Mouse (Mus musculus): ENCODE results near the gene Usp32. TPM values are rescaled to one million over a fixed set of nuclear protein-coding genes. Genes with fewer than 3 reads are reported as not detected.
"Not testable (repeated sequence)": the region's sequence is repeated elsewhere in the genome, so short reads cannot be mapped to it uniquely, and the experiment has no call there.

Gene Usp32
- 16.5 and 28.5 TPM in 2 replicates for polyA plus RNA-seq (2012; ENCODE audit: insufficient read depth, insufficient read length, missing spikeins)

GRCm38 (mm10) chr11:85139581-85140540, at the start of gene Usp32:
Usp32 (minus strand) TSS chr11:85140161.
- Histone ChIP-seq H3K4me3 (ENCODE audit: insufficient read depth, low read depth, low read length) (peak within 1 kb of the TSS; percentile 81), H3K27ac (replicated peaks; ENCODE audit: low read depth, low read length) (peak within 1 kb of the TSS; percentile 67), H3K4me1 (ENCODE audit: control insufficient read depth, insufficient read depth, insufficient read length, low read length) (no peaks in the 10 kb centered on the region)

- Histone ChIP-seq H3K4me1 (ENCODE audit: control insufficient read depth, insufficient read depth, insufficient read length, low read length) (no peaks in the 10 kb centered on the region), H3K27ac (replicated peaks; ENCODE audit: low read depth, low read length) (no peak overlapping the region), H3K4me3 (ENCODE audit: insufficient read depth, low read depth, low read length) (no peak overlapping the region)
Observed at GRCm38 (mm10) chr11:85189110-85189509, 49.1 kb upstream of the Usp32 start.

DNA sequence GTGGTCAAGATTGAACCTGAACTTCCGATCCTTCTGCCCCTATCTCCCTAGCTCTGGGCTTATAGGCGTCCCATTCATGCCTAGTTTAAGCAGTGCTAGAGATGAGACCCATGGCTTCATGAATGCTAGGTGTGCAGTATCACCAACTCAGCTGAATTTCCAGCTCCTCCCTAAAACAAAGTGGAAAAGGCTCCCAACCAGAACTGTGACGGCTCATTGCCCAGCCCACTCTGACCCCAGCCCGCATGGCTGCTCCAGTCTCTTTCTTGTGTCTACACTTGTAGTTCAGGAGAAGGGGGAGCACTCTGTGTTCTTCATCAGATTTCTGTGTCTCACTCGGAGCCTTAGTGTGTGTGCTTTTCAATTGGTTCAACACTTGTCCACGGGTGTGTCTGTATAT, 44.9 kb upstream of the Usp32 start:
- Histone ChIP-seq H3K27ac (replicated peaks; ENCODE audit: low read depth, low read length) (no peak overlapping the region), H3K4me3 (ENCODE audit: insufficient read depth, low read depth, low read length) (no peak overlapping the region)

DNA sequence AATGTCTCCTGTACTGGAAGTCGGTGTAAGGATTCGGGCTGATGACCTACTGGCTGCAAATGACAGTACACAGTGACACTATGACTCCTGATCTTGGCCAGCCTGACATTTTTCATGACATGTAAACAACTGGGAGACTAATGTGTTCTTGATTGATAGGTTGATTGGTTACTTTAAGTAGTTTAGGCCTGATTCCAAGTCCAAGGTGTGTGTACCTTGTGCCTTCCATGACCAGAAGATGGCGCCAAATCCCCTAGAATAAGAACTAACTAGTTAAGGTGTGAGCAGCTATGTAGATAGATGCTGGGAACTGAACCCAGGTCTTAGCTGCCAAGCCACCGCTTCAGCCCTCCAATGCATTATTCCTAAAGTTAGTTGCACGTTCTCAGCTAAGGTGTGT, 44.1 kb upstream of the Usp32 start:
- Histone ChIP-seq H3K27ac (replicated peaks; ENCODE audit: low read depth, low read length) (no peak overlapping the region), H3K4me3 (ENCODE audit: insufficient read depth, low read depth, low read length) (no peak overlapping the region), H3K4me1 (ENCODE audit: control insufficient read depth, insufficient read depth, insufficient read length, low read length) (no peaks in the 10 kb centered on the region)

More for the DNA sequence above, 44.9 kb upstream of the Usp32 start:
- H3K4me1 ChIP-seq (ENCODE audit: control insufficient read depth, insufficient read depth, insufficient read length, low read length): no peaks in the 10 kb centered on the region

DNA sequence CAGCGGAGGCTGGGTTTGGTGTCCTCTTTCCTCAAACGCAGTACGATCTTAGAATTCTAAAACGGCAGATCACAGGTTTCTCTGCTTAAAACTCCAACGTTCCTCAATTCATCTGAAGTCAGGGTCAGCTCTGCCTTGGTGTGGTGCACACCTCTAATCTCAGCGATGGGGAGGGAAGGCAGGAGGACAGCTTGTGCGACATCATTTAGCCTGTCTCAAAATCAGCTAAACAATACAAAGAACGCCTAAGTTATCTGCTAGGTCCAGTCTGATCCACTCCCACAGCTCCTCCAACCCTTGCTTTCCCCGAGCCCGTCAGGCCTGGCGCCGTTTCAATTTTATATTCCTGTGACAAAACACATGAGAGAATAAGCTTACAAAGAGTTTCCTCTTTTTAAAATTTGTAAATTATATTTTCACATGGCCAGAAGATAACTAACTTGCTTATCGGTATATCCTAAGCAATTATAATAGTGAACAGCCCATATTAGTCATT, 43.4 kb upstream of the Usp32 start:
- Histone ChIP-seq H3K27ac (replicated peaks; ENCODE audit: low read depth, low read length) (no peak overlapping the region), H3K4me1 (ENCODE audit: control insufficient read depth, insufficient read depth, insufficient read length, low read length) (no peaks in the 10 kb centered on the region), H3K4me3 (ENCODE audit: insufficient read depth, low read depth, low read length) (peak overlapping the region; percentile 45)

- peak overlapping the region; percentile 45 for H3K4me3 ChIP-seq (ENCODE audit: insufficient read depth, low read depth, low read length)
- no peak overlapping the region for H3K27ac ChIP-seq (replicated peaks; ENCODE audit: low read depth, low read length)
Observed at GRCm38 (mm10) chr11:85182617-85183283, 42.8 kb upstream of the Usp32 start.

DNA sequence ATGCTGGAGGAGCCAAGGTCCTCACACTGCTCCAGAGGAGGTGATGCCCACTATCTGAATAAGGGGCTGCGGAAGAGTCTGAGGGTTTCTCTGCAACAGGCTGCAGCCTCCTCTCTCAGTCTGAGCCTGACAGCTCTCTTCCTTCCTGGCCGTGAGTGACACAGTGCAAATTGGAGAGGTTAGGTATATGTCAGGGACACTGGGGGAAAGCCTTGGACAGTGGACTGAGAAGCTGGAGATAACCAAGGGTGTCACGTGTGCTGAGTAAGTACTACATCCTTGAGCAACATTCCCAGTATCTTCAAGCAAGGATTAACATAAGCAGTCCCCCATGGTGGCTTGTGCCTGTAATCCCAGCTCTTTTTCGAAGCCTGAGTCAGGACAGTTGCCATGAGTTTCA, 38.5 kb upstream of the Usp32 start:
- no peak overlapping the region for H3K27ac ChIP-seq (replicated peaks; ENCODE audit: low read depth, low read length)

More at GRCm38 (mm10) chr11:85182617-85183283, 42.8 kb upstream of the Usp32 start:
- H3K4me1 ChIP-seq (ENCODE audit: control insufficient read depth, insufficient read depth, insufficient read length, low read length): no peaks in the 10 kb centered on the region

GRCm38 (mm10) chr11:85177761-85178160, 37.8 kb upstream of the Usp32 start:
- no peak overlapping the region for H3K27ac ChIP-seq (replicated peaks; ENCODE audit: low read depth, low read length)
- no peaks in the 10 kb centered on the region for H3K4me1 ChIP-seq (ENCODE audit: control insufficient read depth, insufficient read depth, insufficient read length, low read length)
- H3K4me3 ChIP-seq (ENCODE audit: insufficient read depth, low read depth, low read length): no peak overlapping the region

More for the DNA sequence above, 38.5 kb upstream of the Usp32 start:
- H3K4me1 ChIP-seq (ENCODE audit: control insufficient read depth, insufficient read depth, insufficient read length, low read length): no peaks in the 10 kb centered on the region
- no peak overlapping the region for H3K4me3 ChIP-seq (ENCODE audit: insufficient read depth, low read depth, low read length)

- H3K4me3 ChIP-seq (ENCODE audit: insufficient read depth, low read depth, low read length): no peak overlapping the region
Observed at GRCm38 (mm10) chr11:85175941-85176340, 36.0 kb upstream of the Usp32 start.

DNA sequence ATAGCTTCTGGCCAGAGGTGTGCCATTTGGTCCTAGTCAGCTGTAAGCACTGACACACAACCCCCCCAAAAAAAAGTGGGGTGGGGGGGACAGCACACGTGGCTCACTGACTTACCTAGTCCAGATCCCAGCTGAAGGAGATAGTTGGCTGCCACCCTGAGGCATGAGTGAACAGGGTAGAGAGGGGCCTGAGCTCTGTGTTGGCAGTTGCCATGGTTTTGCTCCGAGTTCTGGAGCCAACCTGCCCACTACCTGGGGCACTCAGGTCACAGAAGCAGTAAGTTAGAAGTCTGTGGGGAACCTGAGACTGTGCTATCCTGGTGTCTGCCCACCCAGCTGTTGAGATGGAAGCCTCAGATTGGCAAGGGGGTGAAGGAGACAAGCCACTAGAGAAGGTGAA, 30.9 kb upstream of the Usp32 start:
- H3K27ac ChIP-seq (replicated peaks; ENCODE audit: low read depth, low read length): no peak overlapping the region
- no peak overlapping the region for H3K4me3 ChIP-seq (ENCODE audit: insufficient read depth, low read depth, low read length)
- H3K4me1 ChIP-seq (ENCODE audit: control insufficient read depth, insufficient read depth, insufficient read length, low read length): no peaks in the 10 kb centered on the region

More at GRCm38 (mm10) chr11:85175941-85176340, 36.0 kb upstream of the Usp32 start:
- H3K27ac ChIP-seq (replicated peaks; ENCODE audit: low read depth, low read length): no peak overlapping the region
- no peaks in the 10 kb centered on the region for H3K4me1 ChIP-seq (ENCODE audit: control insufficient read depth, insufficient read depth, insufficient read length, low read length)

- H3K27ac ChIP-seq (replicated peaks; ENCODE audit: low read depth, low read length): no peak within 1 kb of the TSS
- H3K4me1 ChIP-seq (ENCODE audit: control insufficient read depth, insufficient read depth, insufficient read length, low read length): no peaks in the 10 kb centered on the region
- peak within 1 kb of the TSS; percentile 46 for H3K4me3 ChIP-seq (ENCODE audit: insufficient read depth, low read depth, low read length)
Observed at GRCm38 (mm10) chr11:85170058-85170740, 30.2 kb upstream of the Usp32 start, which contains the start of gene 1700125H20Rik. 1700125H20Rik (plus strand) TSS chr11:85170404.

DNA sequence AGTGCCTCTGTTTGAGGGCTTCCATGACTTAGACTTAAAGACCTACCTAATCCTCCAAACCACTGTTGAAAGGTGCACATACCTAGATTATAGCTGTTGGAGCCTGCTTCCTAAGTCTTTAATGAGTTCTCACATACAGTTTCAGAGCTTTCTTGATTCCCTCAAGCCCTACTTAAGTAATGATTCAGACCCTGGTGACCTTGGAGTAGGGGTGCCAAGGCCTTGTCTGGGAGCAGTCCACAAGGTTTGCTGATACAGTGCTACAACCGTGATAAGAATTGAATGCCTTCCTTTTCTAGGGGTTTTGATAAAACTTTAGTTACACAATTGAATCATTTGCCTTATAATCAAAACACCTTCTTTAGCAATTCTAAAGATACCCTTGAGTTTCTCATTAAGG, 27.5 kb upstream of the Usp32 start:
- H3K27ac ChIP-seq (replicated peaks; ENCODE audit: low read depth, low read length): no peak overlapping the region
- H3K4me1 ChIP-seq (ENCODE audit: control insufficient read depth, insufficient read depth, insufficient read length, low read length): no peaks in the 10 kb centered on the region
- H3K4me3 ChIP-seq (ENCODE audit: insufficient read depth, low read depth, low read length): no peak overlapping the region

GRCm38 (mm10) chr11:85164371-85164770, 24.4 kb upstream of the Usp32 start:
- Histone ChIP-seq H3K27ac (replicated peaks; ENCODE audit: low read depth, low read length) (no peak overlapping the region), H3K4me3 (ENCODE audit: insufficient read depth, low read depth, low read length) (no peak overlapping the region), H3K4me1 (ENCODE audit: control insufficient read depth, insufficient read depth, insufficient read length, low read length) (no peaks in the 10 kb centered on the region)

DNA sequence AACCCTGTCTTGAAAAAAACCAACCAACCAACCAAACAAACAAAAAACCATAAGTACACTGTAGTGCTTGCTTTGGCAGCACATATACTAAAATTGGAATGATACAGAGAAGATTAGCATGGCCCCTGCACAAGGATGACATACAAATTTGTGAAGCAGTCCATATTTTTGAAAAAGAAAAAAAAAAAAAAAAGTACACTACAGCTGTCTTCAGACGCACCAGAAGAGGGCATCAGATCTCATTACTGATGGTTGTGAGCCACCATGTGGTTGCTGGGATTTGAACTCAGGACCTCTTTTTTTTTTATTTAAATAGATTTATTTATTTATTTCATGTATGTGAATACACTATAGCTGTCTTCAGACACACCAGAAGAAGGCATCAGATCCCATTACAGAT, 23.1 kb upstream of the Usp32 start:
- H3K4me3 ChIP-seq (ENCODE audit: insufficient read depth, low read depth, low read length); H3K4me1 ChIP-seq (ENCODE audit: control insufficient read depth, insufficient read depth, insufficient read length, low read length); H3K27ac ChIP-seq (replicated peaks; ENCODE audit: low read depth, low read length): not testable (repeated sequence)

- Histone ChIP-seq H3K4me1 (ENCODE audit: control insufficient read depth, insufficient read depth, insufficient read length, low read length) (no peaks in the 10 kb centered on the region), H3K27ac (replicated peaks; ENCODE audit: low read depth, low read length) (no peak overlapping the region), H3K4me3 (ENCODE audit: insufficient read depth, low read depth, low read length) (no peak overlapping the region)
Observed at GRCm38 (mm10) chr11:85157301-85157700, 17.3 kb upstream of the Usp32 start.

Data from brown adipose tissue, adult 24 weeks (tissue).